Mouse (Mus musculus): ENCODE results near the gene Akr1b7.
A peak's percentile ranks its signal among the peaks of the same experiment; 100 is the strongest.
"Not testable (repeated sequence)": the region's sequence is repeated elsewhere in the genome, so short reads cannot be mapped to it uniquely, and the experiment has no call there.

Akr1b7 gene

DNA sequence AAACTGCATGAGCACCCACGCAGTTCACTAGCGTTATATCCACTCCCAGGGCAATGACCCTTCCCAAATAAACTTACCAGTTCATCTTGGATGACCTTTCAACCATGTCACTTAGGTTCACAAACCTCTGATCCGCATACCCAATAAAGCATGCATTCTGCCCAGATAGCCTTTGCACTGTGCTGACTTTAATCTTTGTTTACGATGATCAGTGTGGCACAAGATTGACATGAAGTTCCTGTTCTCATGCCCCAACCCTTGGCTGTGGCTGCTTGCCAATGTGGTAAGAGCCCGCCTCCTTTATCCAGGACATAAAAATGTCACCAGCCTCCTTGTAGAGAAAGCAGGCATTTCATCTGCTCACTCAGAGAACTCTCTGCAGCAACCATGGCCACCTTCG lies at the start of gene Akr1b7:
Gene Akr1b7, plus strand, starts transcription at position 312 of the 400 bp plus-strand sequence.
- peak; percentile 22 for DNase-seq

DNA sequence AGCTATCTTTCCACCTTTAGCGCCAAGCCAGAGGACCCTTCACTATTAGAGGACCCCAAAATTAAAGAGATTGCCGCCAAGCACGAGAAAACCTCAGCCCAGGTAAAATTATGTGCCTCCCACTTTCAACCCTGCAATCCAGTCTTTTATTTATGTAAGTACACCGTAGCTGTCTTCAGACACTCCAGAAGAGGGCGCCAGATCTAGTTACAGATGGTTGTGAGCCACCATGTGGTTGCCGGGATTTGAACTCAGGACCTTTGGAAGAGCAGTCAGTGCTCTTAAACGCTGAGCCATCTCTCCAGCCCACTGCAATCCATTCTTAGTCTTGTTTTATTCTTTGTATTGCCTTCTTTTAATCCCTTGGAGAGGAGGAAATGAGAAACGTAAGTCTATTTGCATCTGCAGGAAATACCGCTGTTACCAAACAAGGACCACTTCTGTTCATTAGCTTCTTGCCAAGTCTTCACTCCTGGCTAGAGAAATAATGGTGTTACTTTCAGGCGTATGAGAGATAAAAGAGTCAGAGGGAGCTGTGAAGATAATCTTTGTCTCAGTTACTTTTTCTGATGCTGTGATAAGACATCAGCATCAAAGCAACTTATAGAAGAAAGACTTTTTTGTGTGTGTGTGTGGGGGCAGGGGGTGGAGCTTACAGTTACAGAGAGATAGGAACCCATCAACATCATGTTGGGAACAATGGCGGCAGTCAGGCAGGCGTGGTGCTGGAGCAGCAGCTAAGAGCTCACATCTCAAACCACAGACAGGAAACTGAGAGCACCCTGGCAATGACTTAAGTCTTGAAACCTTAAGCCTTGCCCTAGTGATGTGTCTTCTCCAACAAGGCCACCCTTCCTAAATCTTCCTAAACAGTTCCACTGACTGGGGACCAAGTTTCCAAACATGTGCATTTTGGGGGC lies 47.7 kb upstream of the Akr1b7 start:
- no peak for DNase-seq

DNA sequence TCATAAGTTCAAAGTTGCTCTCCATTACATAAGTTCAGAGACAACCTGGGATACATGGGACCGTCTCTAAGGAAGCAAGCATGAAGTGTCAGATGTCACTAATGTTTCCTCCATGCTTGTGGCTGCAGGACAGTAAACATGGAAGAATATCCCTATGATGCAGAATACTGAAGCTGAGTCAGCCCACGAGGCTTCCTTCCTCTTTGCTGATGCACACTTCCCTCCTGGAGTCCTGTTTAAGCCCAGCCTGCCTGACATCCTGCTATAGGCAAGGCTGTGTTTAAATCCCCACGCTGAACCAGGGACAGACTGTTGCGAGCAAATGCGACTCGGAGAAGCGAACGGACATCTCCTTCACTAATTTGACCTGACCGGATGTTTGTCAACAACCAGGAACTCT lies 44.1 kb upstream of the Akr1b7 start:
- DNase-seq: no peak

DNA sequence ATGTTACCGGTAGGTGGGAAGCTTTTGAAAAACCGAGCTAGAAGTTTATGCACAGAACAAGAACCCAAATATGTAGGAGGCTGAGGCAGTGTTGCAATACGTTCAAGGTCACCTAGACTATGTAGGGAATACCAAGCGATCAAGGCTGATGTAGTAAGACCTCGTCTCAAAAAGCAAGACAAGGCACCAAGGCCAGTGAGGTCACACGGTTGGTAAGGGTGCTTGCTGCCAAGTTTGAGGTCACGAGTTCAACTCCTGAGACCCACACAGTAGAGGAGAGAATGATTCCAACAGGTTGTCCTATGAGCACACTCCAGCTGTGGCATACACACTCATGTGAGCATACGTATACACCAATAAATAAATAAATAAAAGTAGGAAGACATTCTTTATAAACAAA lies 42.1 kb upstream of the Akr1b7 start:
- no peak for DNase-seq

DNA sequence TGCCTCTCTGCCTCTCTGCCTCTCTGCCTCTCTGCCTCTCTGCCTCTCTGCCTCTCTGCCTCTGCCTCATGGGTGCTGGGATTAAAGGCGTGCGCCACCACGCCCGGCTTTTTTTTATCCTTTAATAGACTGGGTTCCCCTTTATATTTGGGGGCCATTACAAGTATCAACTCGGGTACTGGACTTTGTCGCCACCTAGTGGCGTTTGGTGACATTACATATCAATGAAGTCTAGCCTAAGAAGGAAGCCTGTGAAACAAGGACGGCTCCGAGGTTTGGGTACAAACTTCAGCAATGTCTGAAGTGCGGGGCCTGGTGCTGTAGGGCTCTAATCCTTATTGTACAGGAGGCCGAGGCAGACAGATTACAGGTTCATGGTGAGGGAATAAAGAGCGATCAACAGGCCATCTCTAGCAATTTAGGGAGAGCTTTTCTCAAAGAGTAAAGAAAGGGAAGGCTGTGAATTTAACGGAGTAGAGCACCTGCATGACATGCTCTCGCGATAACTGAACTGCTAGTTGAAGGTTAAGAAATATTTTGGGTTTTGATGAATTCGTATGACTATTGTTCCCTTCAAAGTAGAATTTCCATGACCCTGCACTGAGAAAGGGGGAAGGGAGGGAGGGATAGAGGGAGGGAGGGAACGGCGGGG lies 40.3 kb upstream of the Akr1b7 start:
- peak; percentile 86 for DNase-seq

DNA sequence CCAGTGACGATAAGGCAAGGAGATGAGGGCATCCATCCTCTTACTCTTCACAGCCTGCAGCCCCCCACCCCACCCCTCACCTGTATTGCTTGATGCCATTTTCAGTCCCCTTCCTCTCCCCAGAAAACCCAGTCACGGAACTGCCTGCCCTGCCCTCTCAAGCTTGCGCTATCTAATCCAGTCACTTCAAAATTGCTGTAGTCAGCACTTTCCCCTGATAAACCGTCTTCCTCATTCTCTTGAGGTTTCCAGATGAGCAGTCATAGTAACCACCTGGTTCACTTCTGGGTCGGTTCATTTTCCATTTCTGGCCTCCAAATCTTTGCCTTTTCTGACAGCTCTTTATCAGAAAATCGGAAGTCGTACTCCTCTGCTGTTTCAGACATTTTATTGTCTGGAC lies 38.3 kb upstream of the Akr1b7 start:
- DNase-seq: no peak

DNA sequence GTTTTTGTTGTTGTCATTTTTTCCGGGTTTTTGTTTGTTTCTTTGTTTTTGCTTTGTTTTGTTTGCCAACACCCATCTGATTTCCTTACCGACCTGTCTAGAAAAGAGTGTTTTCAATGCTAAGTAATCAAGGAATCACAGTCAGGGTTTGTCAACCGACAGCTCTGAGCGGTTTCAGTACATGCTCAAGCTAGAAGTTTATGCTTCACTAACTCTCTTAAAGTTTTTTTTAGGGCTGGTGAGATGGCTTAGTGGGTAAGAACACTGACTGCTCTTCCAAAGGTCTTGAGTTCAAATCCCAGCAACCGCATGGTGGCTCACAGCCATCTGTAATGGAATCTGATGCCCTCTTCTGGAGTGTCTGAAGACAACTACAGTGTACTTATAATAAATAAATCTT lies 36.2 kb upstream of the Akr1b7 start:
- not testable (repeated sequence) for DNase-seq

DNA sequence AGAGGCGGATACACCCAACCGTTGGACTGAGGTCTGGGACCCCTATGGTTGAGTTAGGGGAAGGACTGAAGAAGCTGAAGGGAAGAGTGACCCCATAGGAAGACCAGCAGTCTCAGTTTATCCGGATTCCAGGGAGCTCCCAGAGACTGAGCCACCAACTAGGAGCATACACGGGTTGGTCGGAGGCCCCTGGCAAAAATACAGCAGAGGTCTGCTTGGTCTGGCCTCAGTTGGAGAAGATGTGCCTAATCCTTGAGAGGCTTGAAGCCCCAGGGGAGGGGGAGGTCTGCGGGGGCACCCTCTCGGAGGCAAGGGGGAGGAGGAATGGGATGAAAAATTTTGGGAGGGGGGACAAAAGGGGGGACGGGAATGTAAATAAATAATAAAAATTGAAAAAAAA lies 28.7 kb upstream of the Akr1b7 start:
- no peak for DNase-seq

DNA sequence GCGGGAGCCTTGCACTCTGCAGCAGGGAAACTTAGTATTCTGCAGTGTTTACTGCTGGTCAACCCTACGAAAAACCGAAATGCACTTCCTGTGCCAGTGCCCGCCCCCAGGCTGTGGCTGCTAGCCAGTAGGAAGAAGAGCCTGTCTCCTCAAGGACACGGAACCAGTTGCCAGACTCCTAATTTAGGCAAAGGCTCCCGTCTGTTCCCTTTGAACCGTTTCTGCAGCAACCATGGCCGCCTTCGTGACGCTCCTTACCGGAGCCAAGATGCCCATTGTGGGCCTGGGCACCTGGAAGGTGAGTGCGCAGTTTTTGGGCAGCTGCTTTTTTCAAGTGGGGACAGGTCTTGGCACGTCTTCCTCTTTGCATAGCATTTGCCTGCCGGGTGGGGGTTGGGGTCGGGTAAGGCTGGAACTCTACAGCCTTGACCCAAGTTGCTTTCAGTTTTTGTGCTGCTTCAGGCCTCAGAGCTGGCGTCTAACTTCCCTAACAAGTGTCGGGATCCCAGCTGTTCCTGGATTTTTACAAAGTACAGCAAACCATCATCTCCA lies 27.9 kb upstream of the Akr1b7 start, which contains the start of gene Akr1b10:
Gene Akr1b10, plus strand, starts transcription at position 109 of the 552 bp plus-strand sequence.
- peak; percentile 73 for DNase-seq

DNA sequence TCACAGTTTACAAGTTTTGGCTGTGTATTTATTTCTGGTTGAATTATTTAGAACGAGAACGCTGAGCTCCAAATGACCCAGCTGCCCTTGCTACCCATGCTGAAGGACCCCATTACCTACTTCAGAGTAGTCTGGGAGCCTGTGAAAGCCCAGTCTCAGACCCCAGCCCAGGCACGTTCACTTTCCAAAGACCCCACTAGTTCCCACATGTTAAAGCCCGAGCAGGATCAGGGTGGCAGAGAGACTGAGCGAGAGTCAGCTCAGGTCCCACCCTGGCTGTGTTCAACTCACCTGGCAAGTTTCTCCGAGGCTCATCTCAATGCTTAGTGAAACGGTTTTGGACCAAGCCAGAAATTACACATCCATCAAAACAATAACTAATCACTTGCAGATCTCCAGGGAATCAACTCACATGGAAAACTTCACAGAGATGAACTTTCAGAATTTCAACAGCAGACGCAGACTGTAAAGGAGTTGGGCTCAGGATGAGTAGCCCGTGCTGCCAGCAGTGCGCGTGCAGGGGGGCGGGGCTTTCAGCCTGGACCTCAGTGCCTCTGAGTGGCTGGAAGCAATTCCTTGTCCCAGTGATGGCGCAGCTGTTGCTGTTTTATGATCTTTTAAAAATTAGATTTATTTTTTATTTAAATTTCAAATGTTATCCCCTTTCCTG lies 27.3 kb upstream of the Akr1b7 start:
- DNase-seq: peak; percentile 38

DNA sequence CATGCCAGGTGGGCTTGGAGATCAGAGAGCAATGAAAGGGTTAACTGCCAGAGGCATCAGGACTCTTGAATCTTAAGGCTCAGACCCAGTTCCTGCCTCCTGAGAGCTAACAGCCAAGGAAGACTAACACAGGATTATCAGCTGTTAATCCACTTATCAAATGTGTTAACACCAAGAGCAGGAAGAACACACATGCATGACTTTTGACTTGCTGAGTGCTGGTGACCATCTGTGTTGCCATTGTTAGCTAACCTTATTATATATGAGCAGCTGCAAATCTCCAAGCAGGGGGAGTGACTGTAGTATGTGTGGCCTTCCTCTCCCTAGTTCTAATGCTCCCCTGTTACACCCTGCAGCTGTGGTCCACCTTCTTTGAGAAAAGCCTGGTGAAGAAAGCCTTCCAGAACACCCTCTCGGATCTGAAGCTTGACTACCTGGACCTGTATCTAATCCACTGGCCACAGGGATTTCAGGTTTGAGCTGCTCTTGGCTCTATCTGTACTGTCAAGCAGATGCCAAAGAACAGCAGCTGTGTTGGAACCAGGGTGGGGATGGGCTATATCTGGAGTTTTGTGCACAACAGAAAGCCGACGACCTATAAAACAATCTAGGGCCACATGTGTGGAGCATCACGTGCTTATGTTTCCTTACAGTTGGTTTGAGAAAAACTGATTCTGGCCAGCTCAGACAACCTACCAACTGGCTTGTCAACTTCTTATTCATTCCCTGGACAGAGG lies 23.5 kb upstream of the Akr1b7 start:
- DNase-seq: peak; percentile 81

DNA sequence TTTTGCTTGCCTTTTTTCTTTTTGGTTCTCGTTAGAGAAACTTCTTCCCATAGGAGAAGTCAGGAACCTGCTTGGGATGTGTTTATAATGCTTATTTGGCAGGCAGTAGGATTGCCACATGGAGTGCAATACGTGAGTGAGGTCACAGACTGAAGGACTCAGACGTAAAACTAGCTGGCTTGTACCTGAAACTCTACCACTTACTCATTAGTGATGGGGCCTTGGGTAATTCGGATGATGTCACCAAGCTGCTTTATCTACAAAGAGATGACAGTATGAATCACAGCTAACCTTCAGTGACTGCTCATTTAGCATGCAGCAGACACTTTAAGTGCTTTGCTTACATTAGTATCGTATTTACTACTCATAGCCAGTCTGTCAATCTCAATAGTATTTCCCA lies 16.2 kb upstream of the Akr1b7 start:
- DNase-seq: no peak

DNA sequence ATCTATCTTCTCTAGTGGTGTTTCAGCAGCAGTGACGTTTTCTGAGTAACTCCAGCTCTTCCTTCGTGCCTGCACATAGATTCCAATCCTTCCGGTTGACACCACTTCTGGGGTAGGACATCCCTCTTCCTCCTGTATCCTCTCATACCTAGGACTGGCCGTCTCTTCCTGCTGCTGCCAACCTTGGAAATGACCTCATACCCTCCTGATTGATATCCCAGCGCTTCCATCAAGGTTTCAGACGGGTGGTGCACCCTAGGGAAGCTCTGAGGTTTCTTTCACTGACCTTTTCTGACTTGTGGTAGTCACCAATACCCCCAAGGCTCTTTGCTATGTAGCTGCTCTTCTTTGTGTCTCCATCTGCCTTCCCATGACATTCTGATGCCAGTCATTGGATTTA lies 13.7 kb upstream of the Akr1b7 start:
- DNase-seq: no peak

DNA sequence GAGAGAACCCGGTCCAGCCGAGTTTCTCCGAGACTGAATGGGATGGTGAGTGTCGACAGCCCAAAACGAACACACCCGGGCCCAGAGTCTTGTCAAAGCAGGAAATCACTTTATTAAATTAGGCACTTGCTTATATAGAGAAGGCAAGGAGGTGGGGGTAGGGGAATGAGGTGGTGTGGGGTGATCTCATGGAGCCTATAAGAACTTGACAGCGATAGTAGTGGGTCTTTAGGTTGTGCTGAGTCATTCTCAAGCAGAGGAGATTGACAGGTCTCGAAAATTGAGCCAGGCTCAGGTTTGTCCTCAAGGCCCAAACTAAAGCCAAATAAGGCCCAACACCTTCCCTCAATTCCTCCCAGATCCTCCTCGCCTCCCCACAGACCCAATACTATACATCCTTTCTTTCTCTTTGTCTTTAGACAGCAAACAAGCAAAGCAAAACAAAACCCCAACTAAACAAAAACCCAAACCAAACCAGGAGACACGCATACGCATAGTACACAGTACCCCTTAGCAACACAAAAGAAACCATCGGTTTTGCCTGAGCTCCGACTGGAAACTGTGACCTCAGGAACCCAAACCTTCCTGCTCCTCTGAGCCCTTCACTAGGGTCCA lies 12.4 kb upstream of the Akr1b7 start:
- DNase-seq: no peak

DNA sequence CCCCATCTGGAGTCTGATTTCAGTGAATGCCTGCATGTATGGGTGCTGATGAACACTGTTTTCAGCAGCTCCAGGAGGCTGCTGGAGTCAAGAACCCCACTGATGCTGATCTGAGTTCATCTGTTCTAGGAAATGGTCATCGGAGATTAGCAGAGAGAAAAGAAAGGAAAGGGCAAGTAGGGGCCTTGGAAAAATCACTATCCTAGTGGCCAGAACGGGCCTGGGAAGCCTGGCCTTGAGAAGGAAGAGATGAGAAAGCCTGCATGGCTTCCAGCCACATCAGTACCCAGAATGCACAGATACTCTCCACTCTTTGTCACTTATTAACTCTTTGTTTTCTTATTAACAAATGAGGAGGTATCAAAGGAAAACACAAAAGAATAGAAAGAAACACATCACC lies 11.4 kb upstream of the Akr1b7 start:
- no peak for DNase-seq

DNA sequence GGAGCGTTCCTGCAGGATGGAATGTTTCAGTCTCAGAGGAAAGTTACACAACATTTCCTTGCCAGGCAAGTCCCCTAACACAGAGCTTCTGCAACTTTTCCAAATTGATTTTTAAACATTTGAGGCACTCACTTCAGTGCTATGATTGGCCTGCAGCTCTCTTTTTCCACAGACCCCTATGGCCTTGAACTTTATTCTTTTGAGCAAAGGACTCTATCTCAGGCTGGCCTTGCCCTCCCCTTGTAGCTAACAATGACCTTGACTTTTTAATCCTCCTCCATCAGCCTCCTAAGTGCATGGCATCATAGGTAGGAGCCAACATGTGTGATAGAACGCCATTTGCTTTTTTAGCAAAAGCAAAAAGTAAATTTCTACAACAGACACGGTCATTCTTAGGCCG lies 5.4 kb upstream of the Akr1b7 start:
- no peak for DNase-seq

DNA sequence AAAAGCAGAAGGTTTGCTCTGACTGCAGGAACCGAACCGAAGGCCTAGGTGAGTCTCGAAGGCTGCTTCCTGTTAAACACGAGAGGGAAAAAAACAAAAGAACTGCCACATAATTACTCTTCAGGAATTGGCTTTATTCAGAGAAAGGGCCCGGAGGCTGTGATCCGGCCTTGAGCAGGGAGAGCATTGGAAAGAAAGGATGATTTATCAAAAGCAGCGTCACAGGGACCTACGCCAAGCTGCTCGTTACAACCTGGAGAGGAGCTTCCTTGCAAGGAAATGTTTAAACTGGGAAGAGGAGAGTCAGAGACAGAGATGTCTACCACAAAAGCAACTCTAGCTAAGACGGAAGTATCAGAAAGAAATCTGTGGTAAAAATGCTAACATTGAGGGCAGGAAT lies 4.7 kb upstream of the Akr1b7 start:
- no peak for DNase-seq

DNA sequence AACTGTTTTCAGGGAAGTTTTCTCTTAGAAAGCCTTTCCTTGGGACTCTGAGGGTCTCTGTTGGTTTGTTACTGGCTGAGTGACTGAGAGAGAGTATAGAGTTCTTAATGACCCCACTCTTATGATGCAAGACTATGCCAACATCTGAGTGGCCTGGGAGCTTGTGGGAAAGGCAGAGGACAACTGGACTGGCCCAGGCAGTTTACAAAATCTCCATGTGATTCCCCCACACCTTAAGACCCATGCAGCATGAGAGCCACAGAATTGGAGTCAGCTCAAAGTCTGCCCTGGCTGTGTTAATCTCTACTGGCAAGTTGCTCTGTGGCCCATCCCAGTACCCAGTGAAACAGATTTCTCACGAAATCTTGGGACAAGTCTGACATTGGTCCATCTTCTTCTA lies 554 bp downstream of the Akr1b7 start:
- no peak for DNase-seq

DNA sequence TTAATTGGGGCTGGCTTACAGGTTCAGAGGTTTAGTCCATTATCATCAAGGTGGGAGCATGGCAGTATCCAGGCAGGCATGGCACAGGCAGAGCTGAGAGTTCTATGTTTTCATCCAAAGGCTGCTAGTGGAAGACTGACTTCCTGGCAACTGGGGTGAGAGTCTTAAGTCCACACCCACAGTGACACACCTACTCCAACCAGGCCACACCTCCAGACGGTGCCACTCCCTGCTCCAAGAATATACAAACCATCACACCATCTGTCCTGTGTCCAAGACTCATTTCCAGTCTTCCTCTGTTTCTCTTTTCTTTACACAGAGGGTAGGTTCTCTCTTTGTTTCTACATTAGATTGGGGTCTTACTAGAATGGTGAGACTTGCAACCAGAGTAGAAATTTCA lies 1.3 kb downstream of the Akr1b7 start:
- DNase-seq: not testable (repeated sequence)

DNA sequence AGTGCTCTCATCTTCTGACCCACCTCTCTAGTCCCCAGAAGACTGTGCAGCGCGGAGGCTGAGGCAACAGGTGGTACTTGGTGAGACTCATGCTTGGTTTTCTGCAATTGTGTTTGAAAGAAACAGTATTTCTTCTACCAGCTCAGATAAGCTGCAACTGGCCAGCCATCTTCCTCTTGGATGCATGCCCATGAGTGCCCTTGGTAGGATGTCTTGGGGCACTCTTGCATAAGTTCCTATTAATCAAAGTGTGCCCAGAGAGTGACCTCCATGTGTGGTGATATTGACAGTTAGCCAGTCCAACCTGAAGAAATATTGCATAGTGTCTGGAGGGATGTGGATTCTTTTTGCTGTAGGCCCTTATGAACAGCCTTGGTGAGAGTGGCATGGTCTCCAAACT lies 4.4 kb downstream of the Akr1b7 start:
- no peak for DNase-seq

DNA sequence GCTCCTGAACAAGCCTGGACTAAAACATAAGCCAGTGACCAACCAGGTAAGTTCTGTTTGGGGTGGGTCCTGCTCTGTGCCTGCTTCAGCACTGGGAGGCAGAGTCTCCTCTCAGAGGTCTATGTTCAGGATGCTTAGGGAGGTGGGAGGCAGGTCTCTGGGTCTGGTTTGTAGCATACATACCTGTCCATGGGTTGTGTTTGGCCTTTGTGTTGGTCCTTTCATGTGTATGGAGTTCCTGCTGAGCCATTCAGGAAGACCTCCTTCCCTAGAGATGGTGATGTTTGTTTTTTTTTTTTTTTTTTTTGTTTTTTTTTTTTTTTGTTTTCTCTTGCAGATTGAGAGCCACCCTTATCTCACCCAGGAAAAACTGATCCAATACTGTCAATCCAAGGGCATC lies 6.9 kb downstream of the Akr1b7 start:
- no peak for DNase-seq

DNA sequence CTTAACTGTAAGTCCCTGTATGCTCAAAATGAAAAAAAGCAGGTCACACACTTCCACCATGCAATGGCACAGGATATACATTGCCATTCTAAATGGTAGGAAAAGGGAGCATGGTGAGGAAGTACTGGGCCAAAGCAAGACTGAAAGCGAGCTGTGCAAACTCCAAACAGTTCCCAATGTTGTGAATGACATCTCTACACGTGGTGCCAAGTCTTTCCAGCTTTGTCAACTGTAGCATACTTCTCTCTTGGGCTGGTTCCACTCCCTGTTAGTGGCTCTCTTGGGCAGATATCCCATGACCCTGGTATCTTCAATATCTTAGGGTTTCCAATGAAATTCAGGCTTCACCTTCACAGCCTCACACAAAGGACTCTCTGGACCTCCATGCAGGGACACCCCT lies 26.9 kb downstream of the Akr1b7 start:
- no peak for DNase-seq

Data from retina, postnatal 1 day (tissue).